Mouse (Mus musculus) MEL (cell line): ENCODE measurements around the gene Fzd9.

Experiments
- CTCF ChIP-seq, 3 experiments: IDR thresholded peaks in 2 of 3; conservative IDR thresholded peaks in 1 of 3; 2 replicates each; pipeline ENCODE4 v1.5.1; 2011 to 2012; ENCODE audit warnings: low read length in 3 of 3, low read depth in 2 of 3, mild to moderate bottlenecking in 2 of 3, improper control_type of control experiment in 1 of 3, inconsistent platforms in 1 of 3, mixed read lengths in 1 of 3, moderate library complexity in 1 of 3; ENCODE audit not compliant: control insufficient read depth in 1 of 3, insufficient read depth in 1 of 3, poor library complexity in 1 of 3, severe bottlenecking in 1 of 3
- HCFC1 ChIP-seq: IDR thresholded peaks from 2 replicates; pipeline ENCODE4 v1.6.1; 2012; ENCODE audit warnings: low read depth, mild to moderate bottlenecking, inconsistent platforms, low read length, improper control_type of control experiment, moderate library complexity
- NRF1 ChIP-seq: IDR thresholded peaks from 2 replicates; pipeline ENCODE4 v1.6.1; 2014; ENCODE audit warnings: low read depth, mild to moderate bottlenecking, inconsistent platforms, low read length, improper control_type of control experiment, moderate library complexity; ENCODE audit not compliant: poor library complexity, insufficient read depth, severe bottlenecking
- USF1 ChIP-seq: IDR thresholded peaks from 2 replicates; pipeline ENCODE4 v1.6.1; 2014; ENCODE audit warnings: low read depth, mild to moderate bottlenecking, inconsistent platforms, low read length, improper control_type of control experiment, moderate library complexity
- ZKSCAN1 ChIP-seq: IDR thresholded peaks from 2 replicates; pipeline ENCODE4 v1.6.1; 2012; ENCODE audit warnings: low read depth, mild to moderate bottlenecking, inconsistent platforms, low read length, improper control_type of control experiment, moderate library complexity

GRCm38 (mm10) chr5:135276597-135276996, 25.6 kb upstream of the Fzd9 start:
- no peak for TF ChIP-seq USF1
- no peak for TF ChIP-seq ZKSCAN1
- TF ChIP-seq HCFC1 = no peak
- no peak for TF ChIP-seq CTCF (IDR thresholded peaks at IDR 0.05 in 2 of 3, conservative IDR thresholded peaks at IDR 0.05 in 1 of 3; ENCODE audit: control insufficient read depth in 1 of 3, insufficient read depth in 1 of 3, low read depth in 2 of 3, low read length in 3 of 3, poor library complexity in 1 of 3, severe bottlenecking in 1 of 3)
- no peak for TF ChIP-seq NRF1
